Mouse (Mus musculus): ENCODE measurements around the gene Magohb. TPM values are rescaled to one million over a fixed set of nuclear protein-coding genes. Genes with fewer than 3 reads are reported as not detected.

Magohb gene
- polyA plus RNA-seq, 1 experiment from 2014 or later, result 15.2 TPM

DNA sequence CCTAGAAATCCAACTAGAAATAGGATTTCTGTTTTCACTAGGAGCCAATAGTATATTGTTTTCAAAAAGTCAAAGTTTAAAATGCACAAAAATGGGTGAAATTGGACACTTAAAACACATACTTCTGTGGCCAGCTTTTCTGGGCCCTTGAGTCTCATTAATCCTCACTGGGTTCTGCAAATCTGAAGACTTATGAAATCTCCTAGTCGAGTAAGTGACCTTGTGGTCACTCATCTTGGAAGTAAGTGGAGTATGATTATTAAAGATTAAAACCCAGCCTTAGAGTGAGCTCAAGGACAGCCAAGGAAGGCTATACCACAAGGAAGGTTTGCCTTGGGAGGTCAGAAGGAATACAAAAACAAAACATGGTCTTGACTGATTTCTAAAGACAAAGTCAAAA, 22.7 kb downstream of the Magohb start:
- no peaks in the 10 kb centered on the region for H3K27me3 ChIP-seq (ENCODE audit: control insufficient read depth, insufficient read depth, low read depth, low read length)
- no peak for ATAC-seq (ENCODE audit: low read depth)
- H3K4me3 ChIP-seq (ENCODE audit: low read depth, low read length), result no peak overlapping the region
- no peak overlapping the region for H3K4me2 ChIP-seq (ENCODE audit: low read depth, low read length)
- no peaks in the 10 kb centered on the region for H3K36me3 ChIP-seq (ENCODE audit: control insufficient read depth, insufficient read depth)
- no peak overlapping the region for H3K9ac ChIP-seq (ENCODE audit: low read depth, low read length)
- WGBS (ENCODE audit: insufficient replicate concordance), result 27% methylated on average over 1 of the region's 1 CpGs
- no peak overlapping the region for H3K27ac ChIP-seq (ENCODE audit: low read length)
- no peaks in the 10 kb centered on the region for H3K4me1 ChIP-seq (ENCODE audit: control insufficient read depth, low read depth, low read length)
- no peaks in the 10 kb centered on the region for H3K9me3 ChIP-seq (replicated peaks; ENCODE audit: control insufficient read depth, low read length)

DNA sequence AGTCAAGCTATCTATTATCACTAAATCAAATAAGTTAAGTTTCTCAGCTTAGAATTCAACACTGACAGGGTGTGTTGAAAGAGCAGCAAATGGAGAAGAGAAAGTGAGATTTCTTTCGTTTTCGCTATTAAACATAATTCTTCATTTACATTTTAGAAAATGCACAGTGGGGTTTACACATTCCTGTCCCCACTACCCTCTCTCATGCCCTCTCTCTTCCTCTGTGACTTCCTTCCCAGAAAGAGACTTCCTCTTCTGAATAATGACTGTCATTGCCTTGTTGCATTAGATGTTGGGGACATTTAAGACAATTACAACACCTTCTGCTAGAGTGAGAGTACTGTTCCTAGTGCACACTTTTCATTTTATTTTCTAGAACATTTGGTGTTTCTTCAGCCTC, 23.4 kb downstream of the Magohb start:
- no peak overlapping the region for H3K27ac ChIP-seq (ENCODE audit: low read length)
- no peaks in the 10 kb centered on the region for H3K27me3 ChIP-seq (ENCODE audit: control insufficient read depth, insufficient read depth, low read depth, low read length)
- H3K4me3 ChIP-seq (ENCODE audit: low read depth, low read length), result no peak overlapping the region
- no peak overlapping the region for H3K9ac ChIP-seq (ENCODE audit: low read depth, low read length)
- no peak overlapping the region for H3K4me2 ChIP-seq (ENCODE audit: low read depth, low read length)
- no peaks in the 10 kb centered on the region for H3K36me3 ChIP-seq (ENCODE audit: control insufficient read depth, insufficient read depth)
- no peaks in the 10 kb centered on the region for H3K9me3 ChIP-seq (replicated peaks; ENCODE audit: control insufficient read depth, low read length)
- H3K4me1 ChIP-seq (ENCODE audit: control insufficient read depth, low read depth, low read length), result no peaks in the 10 kb centered on the region
- peak; percentile 41 for ATAC-seq (ENCODE audit: low read depth)
- WGBS (ENCODE audit: insufficient replicate concordance), result 63% methylated on average over 2 of the region's 2 CpGs

GRCm38 (mm10) chr6:131264175-131264574, 28.9 kb downstream of the Magohb start:
- no peak overlapping the region for H3K27ac ChIP-seq (ENCODE audit: low read length)
- no peaks in the 10 kb centered on the region for H3K27me3 ChIP-seq (ENCODE audit: control insufficient read depth, insufficient read depth, low read depth, low read length)
- H3K36me3 ChIP-seq (ENCODE audit: control insufficient read depth, insufficient read depth), result no peaks in the 10 kb centered on the region
- no peak overlapping the region for H3K4me2 ChIP-seq (ENCODE audit: low read depth, low read length)
- no peak overlapping the region for H3K9ac ChIP-seq (ENCODE audit: low read depth, low read length)
- no peak overlapping the region for H3K4me3 ChIP-seq (ENCODE audit: low read depth, low read length)
- no peak for ATAC-seq (ENCODE audit: low read depth)
- 69% methylated on average over 5 of the region's 5 CpGs for WGBS (ENCODE audit: insufficient replicate concordance)
- H3K4me1 ChIP-seq (ENCODE audit: control insufficient read depth, low read depth, low read length), result no peaks in the 10 kb centered on the region
- H3K9me3 ChIP-seq (replicated peaks; ENCODE audit: control insufficient read depth, low read length), result no peaks in the 10 kb centered on the region

- no peak for ATAC-seq (ENCODE audit: low read depth)
Measured at GRCm38 (mm10) chr6:131262778-131263177, 30.3 kb downstream of the Magohb start.

GRCm38 (mm10) chr6:131262009-131262408, 31.0 kb downstream of the Magohb start:
- no peak overlapping the region for H3K4me3 ChIP-seq (ENCODE audit: low read depth, low read length)
- no peak overlapping the region for H3K4me2 ChIP-seq (ENCODE audit: low read depth, low read length)
- WGBS (ENCODE audit: insufficient replicate concordance), result 73% methylated on average over 3 of the region's 3 CpGs
- H3K27me3 ChIP-seq (ENCODE audit: control insufficient read depth, insufficient read depth, low read depth, low read length), result no peaks in the 10 kb centered on the region
- H3K27ac ChIP-seq (ENCODE audit: low read length), result no peak overlapping the region
- H3K36me3 ChIP-seq (ENCODE audit: control insufficient read depth, insufficient read depth), result no peaks in the 10 kb centered on the region
- no peak for ATAC-seq (ENCODE audit: low read depth)
- H3K9ac ChIP-seq (ENCODE audit: low read depth, low read length), result no peak overlapping the region
- no peaks in the 10 kb centered on the region for H3K9me3 ChIP-seq (replicated peaks; ENCODE audit: control insufficient read depth, low read length)
- H3K4me1 ChIP-seq (ENCODE audit: control insufficient read depth, low read depth, low read length), result no peaks in the 10 kb centered on the region

More at GRCm38 (mm10) chr6:131262778-131263177, 30.3 kb downstream of the Magohb start:
- Histone ChIP-seq H3K9me3 (replicated peaks; ENCODE audit: control insufficient read depth, low read length) (no peaks in the 10 kb centered on the region), H3K4me1 (ENCODE audit: control insufficient read depth, low read depth, low read length) (no peaks in the 10 kb centered on the region), H3K27ac (ENCODE audit: low read length) (no peak overlapping the region), H3K4me3 (ENCODE audit: low read depth, low read length) (no peak overlapping the region), H3K9ac (ENCODE audit: low read depth, low read length) (no peak overlapping the region), H3K36me3 (ENCODE audit: control insufficient read depth, insufficient read depth) (no peaks in the 10 kb centered on the region), H3K27me3 (ENCODE audit: control insufficient read depth, insufficient read depth, low read depth, low read length) (no peaks in the 10 kb centered on the region), H3K4me2 (ENCODE audit: low read depth, low read length) (no peak overlapping the region)
- WGBS (ENCODE audit: insufficient replicate concordance), result 40% methylated on average over 3 of the region's 3 CpGs

DNA sequence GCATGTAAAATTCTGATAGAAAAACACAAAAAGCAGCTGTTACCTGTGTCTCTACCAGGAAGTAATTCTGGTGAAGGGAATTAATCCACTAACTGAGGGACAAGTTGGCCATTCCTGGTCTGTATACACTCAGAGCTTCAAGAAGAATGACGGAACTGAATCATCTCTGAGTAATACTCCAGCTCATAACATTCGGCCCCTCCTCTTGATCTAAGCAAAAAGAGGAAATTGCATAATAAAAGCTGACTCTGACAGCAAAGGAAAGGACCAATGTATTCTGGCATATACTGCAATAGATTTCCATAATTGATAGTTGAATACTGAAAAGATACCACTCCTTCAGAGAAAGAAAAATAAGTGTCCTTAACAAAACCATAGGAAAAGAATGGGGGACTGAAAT, 45.8 kb downstream of the Magohb start, which contains the start of gene Klra2:
Gene Klra2 (minus strand): TSS at position 157 of the 400 bp plus-strand sequence.
- no peaks in the 10 kb centered on the region for H3K27me3 ChIP-seq (ENCODE audit: control insufficient read depth, insufficient read depth, low read depth, low read length)
- WGBS (ENCODE audit: insufficient replicate concordance), result 45% methylated on average over 2 of the region's 2 CpGs
- ATAC-seq (ENCODE audit: low read depth), result peak; percentile 39; the same call in 1 of the 2 replicates

GRCm38 (mm10) chr6:131245081-131245480, 48.0 kb downstream of the Magohb start:
- WGBS (ENCODE audit: insufficient replicate concordance), result 50% methylated on average over 2 of the region's 2 CpGs
- no peak for ATAC-seq (ENCODE audit: low read depth)

More for the DNA sequence above, 45.8 kb downstream of the Magohb start, which contains the start of gene Klra2:
- no peaks in the 10 kb centered on the region for H3K4me1 ChIP-seq (ENCODE audit: control insufficient read depth, low read depth, low read length)
- H3K4me3 ChIP-seq (ENCODE audit: low read depth, low read length), result peak within 1 kb of the TSS; percentile 3; the same call in 1 of the 2 replicates
- H3K9me3 ChIP-seq (replicated peaks; ENCODE audit: control insufficient read depth, low read length), result no peaks in the 10 kb centered on the region
- no peaks in the 10 kb centered on the region for H3K36me3 ChIP-seq (ENCODE audit: control insufficient read depth, insufficient read depth)
- H3K27ac ChIP-seq (ENCODE audit: low read length), result no peak within 1 kb of the TSS
- no peak within 1 kb of the TSS for H3K4me2 ChIP-seq (ENCODE audit: low read depth, low read length)
- H3K9ac ChIP-seq (ENCODE audit: low read depth, low read length), result no peak within 1 kb of the TSS

More at GRCm38 (mm10) chr6:131245081-131245480, 48.0 kb downstream of the Magohb start:
- H3K4me2 ChIP-seq (ENCODE audit: low read depth, low read length), result no peak overlapping the region
- no peak overlapping the region for H3K9ac ChIP-seq (ENCODE audit: low read depth, low read length)
- H3K27me3 ChIP-seq (ENCODE audit: control insufficient read depth, insufficient read depth, low read depth, low read length), result no peaks in the 10 kb centered on the region
- no peaks in the 10 kb centered on the region for H3K36me3 ChIP-seq (ENCODE audit: control insufficient read depth, insufficient read depth)
- H3K9me3 ChIP-seq (replicated peaks; ENCODE audit: control insufficient read depth, low read length), result no peaks in the 10 kb centered on the region
- H3K4me3 ChIP-seq (ENCODE audit: low read depth, low read length), result no peak overlapping the region
- H3K27ac ChIP-seq (ENCODE audit: low read length), result no peak overlapping the region
- H3K4me1 ChIP-seq (ENCODE audit: control insufficient read depth, low read depth, low read length), result no peaks in the 10 kb centered on the region

Other genes starting within 250 kb of the Magohb start
- gene Klra2, start 45.9 kb downstream of the Magohb start, polyA plus RNA-seq (2015; fragmentation: Nextera tagmentation; extraction: Ambion mirVana), result 0.76 and 0.88 TPM in 2 replicates
- gene Styk1, start 60.4 kb upstream of the Magohb start, polyA plus RNA-seq (2015; fragmentation: Nextera tagmentation; extraction: Ambion mirVana), result 0.72 and 1.1 TPM in 2 replicates
- gene Ybx3, start 95.2 kb upstream of the Magohb start, polyA plus RNA-seq (2015; fragmentation: Nextera tagmentation; extraction: Ambion mirVana), result 40.9 and 41.7 TPM in 2 replicates
- not detected in 2 replicates for gene 5430401F13Rik, start 193.2 kb upstream of the Magohb start, polyA plus RNA-seq (2015; fragmentation: Nextera tagmentation; extraction: Ambion mirVana)
- gene Gm6619, start 193.2 kb upstream of the Magohb start, polyA plus RNA-seq (2015; fragmentation: Nextera tagmentation; extraction: Ambion mirVana), result not detected in 2 replicates